Mouse (Mus musculus) regulatory T cell (primary cell): ENCODE data around the gene Ahnak.

ENCODE experiments used
- in situ Hi-C: fragments of 300-600 bp; cut with MboI, MseI; formaldehyde crosslinking; loops from one replicate; pipeline ENCODE4 v1.15.1; 2025; ENCODE audit warnings: high pct_unique_total_duplicates

The Ahnak gene

GRCm38 (mm10) chr19:8992769-8993624 is 3.9 kb downstream of the Ahnak start:
- in situ Hi-C loops, result loop anchor here (5.0 to 25.0 kb wide), 2 partner anchors 84 to 481 kb away; no protein-coding TSS in a partner anchor

- in situ Hi-C loops, result loop anchor here (5.0 to 25.0 kb wide), 2 partner anchors 84 to 481 kb away; no protein-coding TSS in a partner anchor
These were observed 4.5 kb downstream of the Ahnak start for GRCm38 (mm10) chr19:8993625-8993912.

- in situ Hi-C loops, result loop anchor here (5.0 to 25.0 kb wide), 2 partner anchors 82 to 483 kb away; no protein-coding TSS in a partner anchor
These were observed 5.9 kb downstream of the Ahnak start for GRCm38 (mm10) chr19:8994813-8995607.

- in situ Hi-C loops, result loop anchor here (25.0 kb wide), 1 partner anchor 484 kb away; no protein-coding TSS in a partner anchor
These were observed 7.5 kb downstream of the Ahnak start for GRCm38 (mm10) chr19:8996601-8997000.

GRCm38 (mm10) chr19:8997546-8997945 is 8.5 kb downstream of the Ahnak start:
- in situ Hi-C loops, result loop anchor here (25.0 kb wide), 1 partner anchor 485 kb away; no protein-coding TSS in a partner anchor

GRCm38 (mm10) chr19:8998546-8998945 is 9.5 kb downstream of the Ahnak start:
- in situ Hi-C loops, result loop anchor here (25.0 kb wide), 1 partner anchor 486 kb away; no protein-coding TSS in a partner anchor

GRCm38 (mm10) chr19:8999223-8999622 is 10.1 kb downstream of the Ahnak start:
- in situ Hi-C loops, result loop anchor here (25.0 kb wide), 1 partner anchor 487 kb away; no protein-coding TSS in a partner anchor

GRCm38 (mm10) chr19:9006915-9007314 is 17.8 kb downstream of the Ahnak start:
- in situ Hi-C loops, result loop anchor here (25.0 kb wide), 1 partner anchor 1080 kb away; no protein-coding TSS in a partner anchor

GRCm38 (mm10) chr19:9019298-9019697 is 30.2 kb downstream of the Ahnak start:
- in situ Hi-C loops, result loop anchor here (25.0 kb wide), 1 partner anchor 1068 kb away; no protein-coding TSS in a partner anchor

GRCm38 (mm10) chr19:9023021-9023778 is 34.1 kb downstream of the Ahnak start:
- in situ Hi-C loops, result loop anchor here (25.0 kb wide), 1 partner anchor 1064 kb away; no protein-coding TSS in a partner anchor

- in situ Hi-C loops, result no loop called here
These were observed 36.6 kb downstream of the Ahnak start for GRCm38 (mm10) chr19:9025562-9026257.

GRCm38 (mm10) chr19:9026634-9027033 is 37.5 kb downstream of the Ahnak start:
- in situ Hi-C loops, result no loop called here

GRCm38 (mm10) chr19:9027795-9028194 is 38.7 kb downstream of the Ahnak start:
- in situ Hi-C loops, result no loop called here

GRCm38 (mm10) chr19:9028375-9028774 is 39.3 kb downstream of the Ahnak start:
- in situ Hi-C loops, result no loop called here

- in situ Hi-C loops, result no loop called here
These were observed 40.7 kb downstream of the Ahnak start for GRCm38 (mm10) chr19:9029640-9030262.

GRCm38 (mm10) chr19:9032502-9033129 is 43.5 kb downstream of the Ahnak start:
- in situ Hi-C loops, result no loop called here

GRCm38 (mm10) chr19:9033412-9034340 is 44.6 kb downstream of the Ahnak start:
- in situ Hi-C loops, result no loop called here

GRCm38 (mm10) chr19:9034480-9034879 is 45.4 kb downstream of the Ahnak start:
- in situ Hi-C loops, result no loop called here

- in situ Hi-C loops, result no loop called here
These were observed 46.0 kb downstream of the Ahnak start for GRCm38 (mm10) chr19:9035101-9035500.
